Mouse (Mus musculus): ENCODE results near the gene Ubr2.

- no peak for TF ChIP-seq TAL1 (IDR thresholded peaks at IDR 0.05; ENCODE audit: low read length)
- TF ChIP-seq GATA1 (IDR thresholded peaks at IDR 0.05; ENCODE audit: low read length) = no peak
These were observed 14.7 kb downstream of the Ubr2 start for GRCm38 (mm10) chr17:46995621-46996020.
